Mouse (Mus musculus): Measurements from ENCODE around the gene Babam2. TPM values are rescaled to one million over a fixed set of nuclear protein-coding genes. Genes with fewer than 3 reads are reported as not detected.

Gene Babam2
- total RNA-seq, 2 experiments from 2014 or later = 38.1 to 39.1 TPM

DNA sequence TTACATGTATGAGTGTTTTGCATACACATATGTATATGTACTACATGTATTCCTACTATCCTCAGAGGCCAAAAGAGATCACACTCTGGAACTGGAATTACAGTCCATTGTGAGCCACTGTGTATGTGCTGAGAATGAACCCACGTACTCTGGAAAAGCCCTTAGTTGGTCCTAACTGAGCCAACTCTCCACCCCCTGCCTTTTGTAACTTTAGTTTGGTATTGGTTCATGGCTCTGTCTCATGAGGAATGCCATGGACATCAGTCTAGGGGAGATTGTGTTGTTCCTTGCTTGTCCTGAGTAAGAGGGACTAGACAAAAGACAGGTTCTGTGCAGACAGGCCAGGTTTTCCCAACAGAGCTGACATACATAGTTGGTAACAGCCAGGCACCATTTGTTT is 177.1 kb downstream of the Babam2 start:
- intact Hi-C loops (cut with DNase I) = no loop called here
- no peak for DNase-seq

DNA sequence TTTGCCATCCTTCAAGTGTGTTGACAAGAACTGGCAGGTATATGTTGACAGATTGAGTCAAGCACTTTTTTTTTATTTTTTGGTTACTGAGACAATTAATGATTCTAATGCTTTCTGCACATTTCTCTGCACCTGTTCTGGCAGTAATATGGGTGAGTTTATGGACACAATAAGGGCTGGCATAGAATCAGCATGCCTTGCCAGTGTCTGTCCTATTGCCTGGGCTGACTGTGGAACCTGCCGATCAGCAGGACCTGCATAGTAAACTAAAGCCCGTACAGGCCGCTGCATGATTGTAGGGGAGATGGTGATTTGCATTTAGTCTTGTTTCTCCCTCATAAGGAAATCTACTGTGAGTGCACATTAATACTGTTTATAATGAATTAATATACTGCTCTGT is 178.0 kb downstream of the Babam2 start:
- DNase-seq = no peak
- intact Hi-C loops (cut with DNase I) = no loop called here

DNA sequence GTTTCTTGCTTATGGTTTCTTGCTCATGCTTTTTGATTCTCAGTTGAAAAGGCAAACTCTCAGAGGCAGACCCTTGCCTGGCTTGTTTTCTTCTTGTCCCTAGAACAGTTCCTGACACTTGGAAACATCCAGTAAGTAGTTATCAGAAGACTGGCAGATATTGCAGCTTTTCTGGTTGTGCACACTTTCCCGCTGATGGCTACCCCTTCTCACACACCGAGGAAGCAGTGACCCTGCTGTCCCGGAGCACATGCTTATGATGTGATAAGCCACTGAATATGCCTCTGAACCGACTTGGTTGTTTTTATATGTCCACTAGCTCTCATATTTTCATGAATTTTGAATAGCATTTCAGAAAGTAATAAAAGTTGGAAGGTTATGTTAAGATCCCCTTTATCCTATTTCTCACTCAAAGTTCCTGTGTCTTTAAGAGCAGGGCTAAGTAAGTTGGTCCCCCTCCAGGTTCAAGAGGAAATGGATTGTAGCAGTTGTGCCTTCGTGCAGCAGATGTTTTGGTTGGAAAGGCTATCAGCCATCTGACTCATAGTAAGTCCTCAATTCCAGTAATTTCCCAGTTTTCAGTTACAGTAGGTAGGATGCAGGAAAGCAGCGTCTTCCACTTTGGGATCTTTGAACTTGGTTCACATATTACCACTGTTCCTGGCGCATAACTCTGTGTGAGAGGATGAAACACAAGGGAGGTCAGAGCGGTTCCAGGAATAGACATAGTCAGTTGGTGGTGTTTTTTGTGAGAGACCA is 178.9 kb downstream of the Babam2 start:
- no peak for DNase-seq
- intact Hi-C loops (cut with DNase I) = no loop called here

DNA sequence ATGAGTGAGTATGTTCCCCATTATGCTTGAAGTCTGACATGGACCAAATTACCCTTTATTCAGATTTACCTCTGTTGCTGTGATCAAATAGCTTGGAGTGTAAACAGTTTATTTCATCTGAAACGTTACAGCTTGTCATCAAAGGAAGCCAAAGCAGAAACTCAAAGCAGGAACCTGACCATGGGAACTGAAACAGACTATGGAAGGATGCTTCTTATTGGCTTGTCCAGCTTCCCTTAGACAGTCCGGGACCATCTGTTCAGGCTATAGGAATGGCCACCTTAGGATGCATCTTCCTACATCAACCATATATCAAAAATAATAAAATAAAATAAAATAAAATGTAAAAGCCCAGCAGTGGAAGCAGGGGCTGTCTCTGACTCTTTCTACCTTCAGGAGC is 183.0 kb downstream of the Babam2 start:
- intact Hi-C loops (cut with DNase I) = no loop called here

GRCm38 (mm10) chr5:31882297-31882696 is 184.8 kb downstream of the Babam2 start:
- DNase-seq = no peak
- intact Hi-C loops (cut with DNase I) = no loop called here

More for the DNA sequence above, 183.0 kb downstream of the Babam2 start:
- no peak for DNase-seq

GRCm38 (mm10) chr5:31884962-31885361 is 187.5 kb downstream of the Babam2 start:
- intact Hi-C loops (cut with DNase I) = no loop called here
- no peak for DNase-seq

- intact Hi-C loops (cut with DNase I) = no loop called here
- DNase-seq = no peak
These were observed 190.1 kb downstream of the Babam2 start for GRCm38 (mm10) chr5:31887590-31887989.

- intact Hi-C loops (cut with DNase I) = no loop called here
- DNase-seq = peak; percentile 17
These were observed 190.9 kb downstream of the Babam2 start for GRCm38 (mm10) chr5:31888341-31888740.

- intact Hi-C loops (cut with DNase I) = no loop called here
- no peak for DNase-seq
These were observed 195.1 kb downstream of the Babam2 start for GRCm38 (mm10) chr5:31892631-31893030.

DNA sequence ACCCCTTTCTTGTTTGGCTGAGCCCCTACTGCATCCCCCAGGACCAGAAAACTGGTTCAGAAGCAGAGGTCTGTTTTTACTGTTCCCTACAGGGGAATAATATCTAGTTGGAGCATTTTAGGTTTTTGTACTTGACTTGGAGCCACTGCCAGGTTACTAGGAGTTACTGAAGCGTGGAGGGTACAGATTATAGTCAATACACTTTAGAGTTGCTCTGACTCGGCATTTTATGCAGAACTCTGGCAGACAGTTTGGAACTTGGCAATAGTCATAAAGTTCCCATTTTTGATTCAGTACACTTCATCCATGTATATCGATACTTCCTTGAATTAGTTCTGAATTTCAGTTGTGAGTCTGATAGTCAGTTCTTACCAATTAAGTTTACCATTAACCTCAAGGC is 202.4 kb downstream of the Babam2 start:
- no peak for DNase-seq
- intact Hi-C loops (cut with DNase I) = no loop called here

- DNase-seq = no peak
- intact Hi-C loops (cut with DNase I) = no loop called here
These were observed 204.7 kb downstream of the Babam2 start for GRCm38 (mm10) chr5:31902144-31902543.

GRCm38 (mm10) chr5:31902891-31903290 is 205.4 kb downstream of the Babam2 start:
- intact Hi-C loops (cut with DNase I) = no loop called here
- no peak for DNase-seq

DNA sequence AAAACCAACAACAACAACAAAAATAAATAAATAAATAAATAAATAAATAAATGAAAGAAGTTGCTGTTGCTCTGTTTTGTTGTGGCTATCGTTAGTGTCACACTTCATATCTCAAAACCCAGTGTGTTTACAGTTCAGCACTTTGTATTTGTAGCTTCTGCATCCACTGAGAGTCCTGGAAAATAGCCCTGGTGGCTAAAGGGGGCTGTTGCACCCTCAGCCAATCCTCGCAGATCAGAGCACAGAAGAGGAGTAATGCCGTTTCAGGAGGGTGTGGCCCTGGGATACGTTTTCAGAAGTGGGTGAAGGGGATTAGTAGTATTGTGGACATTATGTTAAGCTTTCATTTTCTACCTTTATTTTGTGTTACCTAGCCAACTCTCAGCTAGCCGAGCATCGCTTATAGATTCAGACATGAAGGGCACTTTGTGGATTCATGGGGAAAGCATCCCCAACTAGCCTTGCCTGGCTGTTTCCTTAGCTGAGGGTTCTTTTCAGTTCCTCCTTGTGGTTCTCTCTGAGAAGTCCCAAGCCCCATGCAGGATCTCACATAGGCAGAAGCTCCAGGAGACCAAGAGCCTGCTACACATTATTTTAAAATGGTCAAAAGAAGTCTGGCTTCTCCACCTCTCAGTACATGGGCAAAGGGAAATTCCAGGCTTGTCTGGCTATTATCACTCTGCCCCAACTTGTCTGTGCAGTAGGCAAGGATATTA is 207.6 kb downstream of the Babam2 start:
- intact Hi-C loops (cut with DNase I) = no loop called here
- no peak for DNase-seq

GRCm38 (mm10) chr5:31905808-31906207 is 208.3 kb downstream of the Babam2 start:
- DNase-seq = no peak

GRCm38 (mm10) chr5:31906286-31906951 is 208.9 kb downstream of the Babam2 start:
- DNase-seq = no peak
- intact Hi-C loops (cut with DNase I) = no loop called here

More at GRCm38 (mm10) chr5:31905808-31906207, 208.3 kb downstream of the Babam2 start:
- intact Hi-C loops (cut with DNase I) = no loop called here

GRCm38 (mm10) chr5:31907959-31908358 is 210.5 kb downstream of the Babam2 start:
- no peak for DNase-seq
- intact Hi-C loops (cut with DNase I) = no loop called here

GRCm38 (mm10) chr5:31908818-31909217 is 211.3 kb downstream of the Babam2 start:
- no peak for DNase-seq

DNA sequence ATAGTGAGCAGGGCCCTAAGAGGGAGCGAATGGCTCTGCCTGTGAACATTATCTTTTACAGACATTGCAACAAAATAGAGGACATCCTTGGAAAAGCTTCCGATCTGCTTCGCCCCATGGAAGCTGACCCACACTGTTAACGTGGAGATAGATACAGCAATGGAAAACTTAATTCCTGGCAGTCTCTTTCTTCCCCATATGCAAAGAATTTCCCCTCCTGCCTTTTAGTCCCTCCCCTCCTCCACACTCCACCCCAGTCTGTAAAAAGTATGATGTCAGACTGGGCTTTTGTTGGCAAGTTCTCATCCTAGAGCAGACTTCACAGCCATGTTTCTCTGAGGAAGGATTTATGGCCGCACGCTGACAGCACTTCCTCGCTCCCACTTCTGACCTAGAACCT is 218.8 kb downstream of the Babam2 start:
- DNase-seq = no peak
- intact Hi-C loops (cut with DNase I) = no loop called here

More at GRCm38 (mm10) chr5:31908818-31909217, 211.3 kb downstream of the Babam2 start:
- intact Hi-C loops (cut with DNase I) = no loop called here

DNA sequence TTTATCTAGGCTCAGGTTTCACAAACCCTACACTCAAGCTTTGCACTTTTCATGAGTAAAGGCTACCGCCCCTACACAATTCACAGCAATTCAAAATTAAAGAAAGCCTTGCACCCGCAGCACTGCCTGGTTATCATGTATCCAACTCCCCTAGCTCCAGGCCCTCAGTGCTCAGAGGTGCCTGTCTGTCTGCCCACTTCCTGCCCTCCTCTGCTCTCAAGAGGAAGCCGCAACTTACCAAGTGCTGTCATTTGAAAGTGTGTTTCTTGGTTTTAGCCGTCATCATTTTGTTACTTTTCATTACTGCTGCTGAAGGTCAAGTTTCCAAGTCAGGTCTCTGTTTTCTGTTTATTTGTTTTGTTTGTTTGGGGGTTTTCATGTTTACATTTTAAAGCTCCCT is 221.1 kb downstream of the Babam2 start:
- intact Hi-C loops (cut with DNase I) = no loop called here

DNA sequence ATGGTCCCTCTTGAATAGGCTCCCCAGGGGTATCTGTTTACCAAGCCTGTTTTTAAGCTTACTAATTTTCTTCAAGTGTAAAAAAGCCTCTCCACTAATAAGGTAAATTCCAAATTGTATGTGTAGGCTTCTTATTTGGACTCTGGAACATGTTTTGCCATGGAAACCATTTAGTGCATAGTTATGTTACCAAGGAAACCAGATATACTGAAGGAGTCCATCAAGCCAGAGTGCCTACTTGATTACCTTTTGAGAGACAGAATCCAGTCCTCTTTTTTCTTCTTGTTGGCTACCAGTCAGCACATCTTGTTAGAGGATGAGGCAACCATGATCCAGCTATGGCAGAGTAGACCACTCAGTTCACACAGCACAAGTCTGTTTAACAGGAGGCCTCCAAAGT is 222.6 kb downstream of the Babam2 start:
- DNase-seq = no peak
- intact Hi-C loops (cut with DNase I) = no loop called here

More for the DNA sequence above, 221.1 kb downstream of the Babam2 start:
- DNase-seq = no peak

- intact Hi-C loops (cut with DNase I) = no loop called here
- DNase-seq = no peak
These were observed 223.4 kb downstream of the Babam2 start for GRCm38 (mm10) chr5:31920890-31921289.

DNA sequence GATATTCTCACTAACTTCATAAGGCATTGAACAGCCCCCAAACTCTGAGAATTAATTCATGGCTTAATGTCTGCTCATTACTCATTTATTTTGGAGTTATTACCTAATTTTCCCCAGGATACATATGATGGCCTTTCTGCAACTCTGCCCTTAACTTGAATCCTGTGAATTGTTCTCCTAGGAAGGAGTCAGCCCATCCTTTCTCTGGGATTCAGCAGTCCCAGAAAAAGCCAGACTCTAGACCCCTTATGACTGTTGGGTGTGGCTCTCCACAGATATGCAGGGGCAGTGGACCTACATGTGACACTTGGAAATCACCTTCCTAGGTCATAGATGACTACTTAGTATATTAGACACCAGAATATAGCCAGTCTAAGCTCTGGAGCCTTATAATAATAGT is 226.6 kb downstream of the Babam2 start:
- intact Hi-C loops (cut with DNase I) = no loop called here
- DNase-seq = no peak

All from left cerebral cortex, postnatal 4 days (tissue).